Mouse (Mus musculus): Measurements from ENCODE around the gene Ugt2b34. TPM values are rescaled to one million over a fixed set of nuclear protein-coding genes. Genes with fewer than 3 reads are reported as not detected.

Gene Ugt2b34
- not detected in 2 replicates for total RNA-seq (2014; fragmentation: Nextera tagmentation)
- 0.05 and 0.12 TPM in 2 replicates for total RNA-seq (2017)
- polyA plus RNA-seq (2012), result not detected in 2 replicates

DNA sequence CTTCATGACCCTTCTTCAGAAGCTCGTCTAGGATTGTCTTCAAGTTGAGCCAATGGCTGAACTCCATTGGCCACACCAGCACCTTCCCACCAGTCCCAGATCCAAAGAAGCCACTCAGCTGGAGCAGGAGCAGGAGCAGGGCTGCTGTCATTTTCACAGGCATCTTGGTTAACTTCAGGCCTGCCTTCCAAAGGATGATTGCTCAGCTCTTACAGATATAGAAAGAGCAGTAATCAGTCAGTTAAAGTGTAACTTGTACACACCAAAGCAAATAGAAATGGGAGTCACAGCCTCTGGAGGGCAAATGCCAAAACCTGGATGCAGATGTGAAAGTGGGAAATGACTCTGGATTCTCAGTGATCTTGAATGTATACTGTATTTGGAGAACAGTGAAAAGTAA is at the start of gene Ugt2b34:
TSS of gene Ugt2b34 (minus strand) at position 180 of the 400 bp plus-strand sequence.
- H3K27me3 ChIP-seq (ENCODE audit: insufficient read depth, low read length), result no peaks in the 10 kb centered on the region
- ATAC-seq (ENCODE audit: extremely low read depth, insufficient number of reproducible peaks, low FRiP score, poor library complexity, severe bottlenecking), result no peak
- no peak within 1 kb of the TSS for H3K4me3 ChIP-seq (ENCODE audit: low read depth, low read length)
- no peaks in the 10 kb centered on the region for H3K9me3 ChIP-seq (replicated peaks)
- DNase-seq (ENCODE audit: low spot score), result no peak
- H3K4me1 ChIP-seq (ENCODE audit: insufficient read depth, low read depth, low read length), result no peaks in the 10 kb centered on the region
- no peak for TF ChIP-seq CTCF (IDR thresholded peaks at IDR 0.05; ENCODE audit: low read depth, low read length)
- TF ChIP-seq GATA2 (IDR thresholded peaks at IDR 0.05; ENCODE audit: borderline replicate concordance, low read depth, low read length), result no peak
- no peak for TF ChIP-seq POLR2AphosphoS5 (IDR thresholded peaks at IDR 0.05; ENCODE audit: insufficient replicate concordance, low read depth, low read length)
- no peak for TF ChIP-seq TAL1 (conservative IDR thresholded peaks at IDR 0.05; ENCODE audit: low read depth, low read length)
- no peak for TF ChIP-seq GATA1 (IDR thresholded peaks at IDR 0.05; ENCODE audit: borderline replicate concordance, low read length)
- H3K36me3 ChIP-seq (replicated peaks), result no peaks in the 10 kb centered on the region

DNA sequence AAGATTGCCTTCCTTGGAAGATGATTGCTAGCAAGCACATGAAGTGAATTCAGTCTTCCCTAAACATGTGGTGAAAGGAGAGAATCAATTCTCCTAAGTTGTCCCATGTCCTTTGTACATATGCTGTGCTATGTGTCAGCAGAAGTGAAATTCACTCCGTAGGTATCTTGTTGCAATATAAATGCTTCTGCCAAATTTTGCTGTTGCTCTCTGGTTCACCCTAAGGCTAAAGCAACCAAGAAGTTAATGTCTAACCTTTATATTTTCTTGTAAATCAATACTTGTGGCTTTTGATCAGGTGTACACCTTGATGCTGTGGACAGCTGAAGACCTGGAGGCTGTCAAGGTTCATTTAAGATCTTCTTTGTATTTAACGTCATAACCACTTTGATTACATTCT is 35.4 kb upstream of the Ugt2b34 start:
- Histone ChIP-seq H3K4me1 (ENCODE audit: insufficient read depth, low read depth, low read length) (no peaks in the 10 kb centered on the region), H3K36me3 (replicated peaks) (no peaks in the 10 kb centered on the region), H3K27me3 (ENCODE audit: insufficient read depth, low read length) (no peaks in the 10 kb centered on the region), H3K4me3 (ENCODE audit: low read depth, low read length) (no peak overlapping the region), H3K9me3 (replicated peaks) (no peaks in the 10 kb centered on the region)
- no peak for ATAC-seq (ENCODE audit: extremely low read depth, insufficient number of reproducible peaks, low FRiP score, poor library complexity, severe bottlenecking)
- no peak for DNase-seq (ENCODE audit: low spot score)
- TF ChIP-seq POLR2AphosphoS5 (IDR thresholded peaks at IDR 0.05; ENCODE audit: insufficient replicate concordance, low read depth, low read length) (no peak), TAL1 (conservative IDR thresholded peaks at IDR 0.05; ENCODE audit: low read depth, low read length) (no peak), CTCF (IDR thresholded peaks at IDR 0.05; ENCODE audit: low read depth, low read length) (no peak), GATA2 (IDR thresholded peaks at IDR 0.05; ENCODE audit: borderline replicate concordance, low read depth, low read length) (no peak), GATA1 (IDR thresholded peaks at IDR 0.05; ENCODE audit: borderline replicate concordance, low read length) (no peak)

DNA sequence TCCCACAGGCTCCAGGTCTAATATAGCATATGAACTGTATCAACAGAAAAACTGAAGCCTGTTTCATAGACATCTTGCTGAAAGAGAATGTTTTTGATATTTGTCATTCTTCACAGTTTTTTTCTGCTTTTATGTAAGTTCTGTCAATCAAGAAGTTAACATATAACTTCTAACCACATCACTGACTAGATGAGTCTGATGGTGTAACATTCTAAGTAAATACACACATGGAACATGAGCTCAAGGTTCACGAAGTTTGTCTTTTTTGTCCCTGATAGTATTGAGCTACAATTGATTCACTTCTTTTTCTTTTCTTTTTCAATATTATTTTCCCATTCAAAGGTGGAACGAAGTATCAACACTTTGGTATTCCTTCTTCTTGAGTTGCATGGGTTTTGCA is 19.7 kb upstream of the Ugt2b34 start, which contains the start of gene Ugt2b1:
TSS of gene Ugt2b1 (minus strand) at position 105 of the 400 bp plus-strand sequence.
- TF ChIP-seq GATA2 (IDR thresholded peaks at IDR 0.05; ENCODE audit: borderline replicate concordance, low read depth, low read length), result no peak
- no peak for TF ChIP-seq CTCF (IDR thresholded peaks at IDR 0.05; ENCODE audit: low read depth, low read length)
- TF ChIP-seq TAL1 (conservative IDR thresholded peaks at IDR 0.05; ENCODE audit: low read depth, low read length), result no peak
- Histone ChIP-seq H3K4me1 (ENCODE audit: insufficient read depth, low read depth, low read length) (no peaks in the 10 kb centered on the region), H3K36me3 (replicated peaks) (no peaks in the 10 kb centered on the region), H3K9me3 (replicated peaks) (no peaks in the 10 kb centered on the region), H3K4me3 (ENCODE audit: low read depth, low read length) (no peak within 1 kb of the TSS), H3K27me3 (ENCODE audit: insufficient read depth, low read length) (no peaks in the 10 kb centered on the region)
- DNase-seq (ENCODE audit: low spot score) (no peak), ATAC-seq (ENCODE audit: extremely low read depth, insufficient number of reproducible peaks, low FRiP score, poor library complexity, severe bottlenecking) (no peak)

DNA sequence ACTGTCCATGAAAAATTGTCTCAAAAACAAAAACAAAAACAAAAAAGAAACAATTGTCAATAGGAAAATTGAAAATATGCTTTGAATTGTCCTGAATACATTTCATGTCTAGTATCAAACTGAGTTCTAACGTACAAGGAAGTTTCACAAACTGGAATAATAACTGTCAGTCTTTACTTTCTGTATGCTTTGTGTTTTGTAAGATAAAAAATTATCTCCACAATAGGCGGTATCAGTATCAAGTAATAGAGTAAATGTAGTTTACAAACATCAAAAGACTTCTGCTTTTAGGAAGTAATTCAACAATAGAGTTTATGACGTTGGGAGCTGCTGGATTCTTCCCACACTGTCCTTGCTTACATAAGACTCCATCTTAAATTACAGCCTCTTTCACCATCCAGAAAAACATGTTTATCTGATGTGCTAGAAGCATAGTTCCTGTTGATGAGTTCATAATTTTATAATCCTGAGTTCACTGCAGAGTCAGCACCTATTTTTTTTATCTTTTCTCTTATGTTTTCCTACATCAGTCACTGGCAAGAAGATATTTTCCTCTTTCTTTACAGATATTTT is 14.0 kb upstream of the Ugt2b34 start:
- H3K4me1 ChIP-seq (ENCODE audit: insufficient read depth, low read depth, low read length), result no peaks in the 10 kb centered on the region
- no peak overlapping the region for H3K4me3 ChIP-seq (ENCODE audit: low read depth, low read length)
- DNase-seq (ENCODE audit: low spot score) (no peak), ATAC-seq (ENCODE audit: extremely low read depth, insufficient number of reproducible peaks, low FRiP score, poor library complexity, severe bottlenecking) (no peak)
- H3K27me3 ChIP-seq (ENCODE audit: insufficient read depth, low read length), result no peaks in the 10 kb centered on the region
- no peaks in the 10 kb centered on the region for H3K9me3 ChIP-seq (replicated peaks)
- TF ChIP-seq CTCF (IDR thresholded peaks at IDR 0.05; ENCODE audit: low read depth, low read length), result no peak
- no peak for TF ChIP-seq POLR2AphosphoS5 (IDR thresholded peaks at IDR 0.05; ENCODE audit: insufficient replicate concordance, low read depth, low read length)
- no peak for TF ChIP-seq GATA1 (IDR thresholded peaks at IDR 0.05; ENCODE audit: borderline replicate concordance, low read length)
- TF ChIP-seq TAL1 (conservative IDR thresholded peaks at IDR 0.05; ENCODE audit: low read depth, low read length), result no peak
- TF ChIP-seq GATA2 (IDR thresholded peaks at IDR 0.05; ENCODE audit: borderline replicate concordance, low read depth, low read length), result no peak
- no peaks in the 10 kb centered on the region for H3K36me3 ChIP-seq (replicated peaks)

DNA sequence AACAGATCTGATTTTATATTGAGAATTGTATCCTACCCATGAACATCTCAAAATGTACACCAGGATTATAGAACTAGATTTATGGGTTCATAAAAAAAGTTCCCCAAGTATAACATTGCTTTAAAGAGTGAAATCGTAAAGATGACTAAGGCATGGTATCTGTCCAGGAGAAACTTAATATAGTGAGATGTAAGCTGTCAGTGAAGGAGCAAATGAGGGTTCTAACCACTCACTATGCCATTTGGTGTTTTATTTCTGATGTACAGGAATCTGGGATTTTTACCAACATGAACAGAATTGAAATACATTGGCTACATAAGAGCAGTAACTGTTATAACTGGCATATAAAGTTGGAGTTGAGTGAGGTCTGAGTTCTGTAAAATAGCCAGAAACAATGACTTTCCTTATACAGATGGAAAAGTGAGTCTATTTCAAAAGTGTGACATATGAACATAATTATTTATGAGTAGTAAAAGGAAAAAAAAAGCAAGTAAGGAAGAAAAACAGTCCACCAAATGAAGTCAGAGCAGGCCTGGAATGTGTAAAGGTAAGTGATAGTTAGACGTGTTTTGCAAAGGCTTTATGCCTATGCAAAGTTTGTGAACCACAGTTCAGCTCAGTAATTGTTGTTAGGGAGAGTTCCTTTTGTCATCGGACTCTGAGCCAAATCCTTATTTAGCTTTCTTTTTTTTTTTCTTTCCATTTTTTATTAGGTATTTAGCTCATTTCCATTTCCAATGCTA is 4.8 kb upstream of the Ugt2b34 start:
- Histone ChIP-seq H3K4me3 (ENCODE audit: low read depth, low read length) (no peak overlapping the region), H3K9me3 (replicated peaks) (no peaks in the 10 kb centered on the region), H3K4me1 (ENCODE audit: insufficient read depth, low read depth, low read length) (no peaks in the 10 kb centered on the region), H3K27me3 (ENCODE audit: insufficient read depth, low read length) (no peaks in the 10 kb centered on the region), H3K36me3 (replicated peaks) (no peaks in the 10 kb centered on the region)
- no peak for DNase-seq (ENCODE audit: low spot score)
- no peak for ATAC-seq (ENCODE audit: extremely low read depth, insufficient number of reproducible peaks, low FRiP score, poor library complexity, severe bottlenecking)
- TF ChIP-seq GATA1 (IDR thresholded peaks at IDR 0.05; ENCODE audit: borderline replicate concordance, low read length) (no peak), GATA2 (IDR thresholded peaks at IDR 0.05; ENCODE audit: borderline replicate concordance, low read depth, low read length) (no peak), POLR2AphosphoS5 (IDR thresholded peaks at IDR 0.05; ENCODE audit: insufficient replicate concordance, low read depth, low read length) (no peak), CTCF (IDR thresholded peaks at IDR 0.05; ENCODE audit: low read depth, low read length) (no peak)

DNA sequence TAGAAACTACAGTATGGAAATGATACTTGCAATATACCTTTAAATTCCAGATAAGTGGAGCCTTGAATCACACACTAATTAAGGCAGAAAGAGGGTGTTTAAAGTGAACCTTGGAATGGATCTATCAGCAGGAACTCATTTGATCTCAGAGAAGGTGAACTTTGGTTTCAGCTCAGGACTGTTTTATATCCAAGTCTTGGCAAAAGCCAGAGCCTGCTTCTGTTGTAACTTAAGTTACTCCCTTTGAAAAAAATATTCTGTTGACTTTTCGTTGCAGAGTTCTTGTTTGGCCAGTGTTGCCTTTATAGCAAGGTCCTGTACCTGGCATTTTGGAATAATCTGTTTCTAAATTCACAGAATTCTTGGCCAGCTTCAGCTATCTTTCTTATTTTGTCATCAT is 4.0 kb upstream of the Ugt2b34 start:
- Histone ChIP-seq H3K36me3 (replicated peaks) (no peaks in the 10 kb centered on the region), H3K4me1 (ENCODE audit: insufficient read depth, low read depth, low read length) (no peaks in the 10 kb centered on the region), H3K27me3 (ENCODE audit: insufficient read depth, low read length) (no peaks in the 10 kb centered on the region), H3K9me3 (replicated peaks) (no peaks in the 10 kb centered on the region), H3K4me3 (ENCODE audit: low read depth, low read length) (no peak overlapping the region)
- ATAC-seq (ENCODE audit: extremely low read depth, insufficient number of reproducible peaks, low FRiP score, poor library complexity, severe bottlenecking), result no peak
- no peak for TF ChIP-seq GATA2 (IDR thresholded peaks at IDR 0.05; ENCODE audit: borderline replicate concordance, low read depth, low read length)
- no peak for TF ChIP-seq TAL1 (conservative IDR thresholded peaks at IDR 0.05; ENCODE audit: low read depth, low read length)
- TF ChIP-seq GATA1 (IDR thresholded peaks at IDR 0.05; ENCODE audit: borderline replicate concordance, low read length), result no peak
- TF ChIP-seq POLR2AphosphoS5 (IDR thresholded peaks at IDR 0.05; ENCODE audit: insufficient replicate concordance, low read depth, low read length), result no peak
- no peak for TF ChIP-seq CTCF (IDR thresholded peaks at IDR 0.05; ENCODE audit: low read depth, low read length)
- DNase-seq (ENCODE audit: low spot score), result no peak
